Mouse (Mus musculus) hindbrain, embryonic 15.5 days (tissue): ENCODE data around the gene Ttc28. TPM values are rescaled to one million over a fixed set of nuclear protein-coding genes. Genes with fewer than 3 reads are reported as not detected.
A peak's percentile ranks its signal among the peaks of the same experiment; 100 is the strongest.

Experiments
- ATAC-seq: fragments of 200-750 bp; cut with Nextera tagmentation; 2 replicates; pipeline ENCODE4 v1.8.0; 2017; ENCODE audit warnings: low read depth, moderate number of reproducible peaks, moderate TSS enrichment; ENCODE audit not compliant: low FRiP score
- H3K27ac ChIP-seq: fragments of 300-500 bp; sonication (generic); replicated peaks from 2 replicates; pipeline ENCODE4 v1.5.1; 2015; ENCODE audit warnings: mild to moderate bottlenecking, inconsistent platforms
- H3K27me3 ChIP-seq: fragments of 300-500 bp; sonication (generic); 2 replicates; pipeline ENCODE4 v1.6.1; 2015; ENCODE audit warnings: control low read depth, inconsistent platforms
- H3K36me3 ChIP-seq: fragments of 300-500 bp; sonication (generic); 2 replicates; pipeline ENCODE4 v1.6.1; 2015; ENCODE audit warnings: control low read depth, inconsistent platforms
- H3K4me1 ChIP-seq: fragments of 300-500 bp; sonication (generic); replicated peaks from 2 replicates; pipeline ENCODE4 v1.6.1; 2015; ENCODE audit warnings: control low read depth, inconsistent platforms
- H3K4me2 ChIP-seq: fragments of 300-500 bp; sonication (generic); 2 replicates; pipeline ENCODE4 v1.6.1; 2015; ENCODE audit warnings: moderate library complexity, mild to moderate bottlenecking, inconsistent platforms
- H3K4me3 ChIP-seq: fragments of 300-500 bp; sonication (generic); 2 replicates; pipeline ENCODE4 v1.5.1; 2015; ENCODE audit warnings: mild to moderate bottlenecking, inconsistent platforms
- H3K9ac ChIP-seq: fragments of 300-500 bp; sonication (generic); 2 replicates; pipeline ENCODE4 v1.6.1; 2015; ENCODE audit warnings: inconsistent platforms
- H3K9me3 ChIP-seq: fragments of 300-500 bp; sonication (generic); 2 replicates; pipeline ENCODE4 v1.6.1; 2016; ENCODE audit warnings: control low read depth, inconsistent platforms
- WGBS: fragments of 180-500 bp; shearing (Covaris S2); methylation state at CpG from one replicate; pipeline ENCODE4 v1.1.7; 2015; 5-methylcytosine and 5-hydroxymethylcytosine counted together
- polyA plus RNA-seq: library from polyadenylated mRNA; unstranded; fragments of >200 nt; fragmentation: Nextera tagmentation; extraction: Ambion mirVana; gene quantifications from 2 replicates; pipeline ENCODE4 v1.2.1, GENCODE M21; 2015

The Ttc28 gene
- polyA plus RNA-seq, 1 experiment from 2014 or later, result 20.5 TPM

DNA sequence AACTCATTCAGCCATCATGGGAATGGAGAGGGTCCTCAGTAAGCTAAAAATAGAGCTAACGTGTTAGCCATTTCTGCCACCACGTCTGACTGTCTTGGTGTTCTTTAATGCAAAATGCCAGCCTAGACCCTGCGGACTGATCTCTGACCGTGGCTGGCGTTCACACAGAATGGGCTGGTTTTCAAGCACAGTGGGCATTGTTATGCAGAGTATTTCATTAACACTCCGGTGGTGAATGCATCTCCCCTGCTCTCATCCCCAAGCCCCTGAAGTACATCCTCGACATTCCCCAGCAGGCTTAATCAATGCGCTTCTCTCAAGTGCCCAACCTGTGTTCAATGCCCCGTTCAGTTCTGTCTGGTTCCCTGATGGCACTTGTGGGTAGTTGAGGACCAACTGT, 290.8 kb downstream of the Ttc28 start:
- Histone ChIP-seq H3K27me3 (no peaks in the 10 kb centered on the region), H3K27ac (no peak overlapping the region), H3K9ac (no peak overlapping the region), H3K36me3 (no peaks in the 10 kb centered on the region), H3K4me2 (no peak overlapping the region), H3K4me1 (peaks cover 22% of the 10 kb centered on the region), H3K9me3 (no peaks in the 10 kb centered on the region), H3K4me3 (no peak overlapping the region)
- 15% methylated on average over 9 of the region's 9 CpGs for WGBS
- no peak for ATAC-seq

DNA sequence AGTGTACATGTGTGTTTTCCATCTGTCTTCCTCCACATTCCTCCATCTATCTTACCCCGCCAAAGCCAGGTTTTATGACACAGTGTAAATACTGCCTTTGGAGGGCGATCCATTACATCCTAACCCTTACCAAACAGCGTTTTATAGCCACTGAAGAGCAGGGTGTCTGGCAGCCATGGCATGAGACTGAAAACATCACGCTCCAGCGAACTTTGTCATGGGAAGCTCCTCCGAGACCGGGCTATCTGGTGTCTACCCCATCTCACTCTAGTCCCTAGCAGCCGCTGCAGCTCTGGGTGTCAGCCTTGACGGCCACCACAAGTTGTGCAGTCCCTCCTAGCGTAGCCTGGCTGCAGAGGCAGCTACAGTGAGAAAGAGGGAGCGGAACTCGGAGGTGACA, 295.8 kb downstream of the Ttc28 start:
- H3K4me1 ChIP-seq, result peaks cover 60% of the 10 kb centered on the region
- 44% methylated on average over 12 of the region's 12 CpGs for WGBS
- H3K27me3 ChIP-seq, result no peaks in the 10 kb centered on the region
- H3K9me3 ChIP-seq, result no peaks in the 10 kb centered on the region
- H3K36me3 ChIP-seq, result no peaks in the 10 kb centered on the region
- no peak overlapping the region for H3K4me3 ChIP-seq
- ATAC-seq, result no peak
- 0 out of 2 replicates have a peak overlapping the region, but pooled peaks have one; percentile 27 for H3K27ac ChIP-seq
- H3K4me2 ChIP-seq, result no peak overlapping the region
- H3K9ac ChIP-seq, result no peak overlapping the region

DNA sequence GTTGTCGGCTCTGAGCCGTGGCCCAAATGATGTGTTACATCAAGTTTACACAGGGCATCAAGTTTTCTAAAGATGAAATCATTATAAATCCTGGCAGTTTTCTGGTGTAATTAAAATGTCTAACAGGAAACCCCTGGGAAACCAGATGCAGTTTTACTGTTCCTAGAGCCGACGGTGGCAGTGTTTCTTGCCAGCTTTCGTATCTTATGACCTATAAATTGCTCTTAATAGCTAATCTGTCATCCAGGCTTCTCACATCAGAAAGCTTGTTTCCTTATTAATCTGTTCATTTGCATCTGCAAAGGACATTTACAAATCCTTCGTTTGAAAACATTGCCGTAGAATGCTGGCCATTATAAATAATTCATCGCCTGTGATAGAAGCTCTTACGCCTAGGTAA, 296.2 kb downstream of the Ttc28 start:
- H3K4me2 ChIP-seq, result no peak overlapping the region

DNA sequence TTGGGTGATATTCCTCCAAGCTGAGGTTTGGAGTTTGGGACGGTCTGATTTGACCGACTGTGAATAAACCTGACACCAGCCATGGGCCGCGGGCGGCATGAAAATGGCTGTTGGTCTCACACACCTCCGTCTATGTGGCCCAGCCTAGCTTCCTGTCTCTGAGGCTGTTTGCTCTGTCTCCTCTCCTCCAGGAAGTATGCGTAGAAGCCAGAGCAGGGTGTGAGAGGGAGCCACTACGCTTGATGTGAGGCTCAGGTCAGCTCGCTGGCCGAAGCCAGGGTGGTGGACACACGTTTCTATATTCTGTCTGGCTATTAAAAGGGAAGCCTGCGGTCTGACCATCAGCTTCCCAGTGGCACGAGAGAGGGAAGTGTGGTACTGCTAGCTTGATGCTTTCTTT, 296.8 kb downstream of the Ttc28 start:
- no peaks in the 10 kb centered on the region for H3K36me3 ChIP-seq
- H3K9me3 ChIP-seq, result no peaks in the 10 kb centered on the region
- H3K9ac ChIP-seq, result no peak overlapping the region
- peaks cover 66% of the 10 kb centered on the region for H3K4me1 ChIP-seq
- peak overlapping the region; percentile 7; the same call in 1 of the 2 replicates for H3K27ac ChIP-seq
- H3K4me2 ChIP-seq, result no peak overlapping the region
- 84% methylated on average over 13 of the region's 13 CpGs for WGBS
- no peak for ATAC-seq
- no peaks in the 10 kb centered on the region for H3K27me3 ChIP-seq
- H3K4me3 ChIP-seq, result no peak overlapping the region

More for the DNA sequence above, 296.2 kb downstream of the Ttc28 start:
- Histone ChIP-seq H3K27ac (0 out of 2 replicates have a peak overlapping the region, but pooled peaks have one; percentile 27), H3K36me3 (no peaks in the 10 kb centered on the region), H3K4me1 (peaks cover 60% of the 10 kb centered on the region), H3K27me3 (no peaks in the 10 kb centered on the region), H3K9me3 (no peaks in the 10 kb centered on the region), H3K9ac (no peak overlapping the region), H3K4me3 (no peak overlapping the region)
- 35% methylated on average over 9 of the region's 9 CpGs for WGBS
- ATAC-seq, result no peak

DNA sequence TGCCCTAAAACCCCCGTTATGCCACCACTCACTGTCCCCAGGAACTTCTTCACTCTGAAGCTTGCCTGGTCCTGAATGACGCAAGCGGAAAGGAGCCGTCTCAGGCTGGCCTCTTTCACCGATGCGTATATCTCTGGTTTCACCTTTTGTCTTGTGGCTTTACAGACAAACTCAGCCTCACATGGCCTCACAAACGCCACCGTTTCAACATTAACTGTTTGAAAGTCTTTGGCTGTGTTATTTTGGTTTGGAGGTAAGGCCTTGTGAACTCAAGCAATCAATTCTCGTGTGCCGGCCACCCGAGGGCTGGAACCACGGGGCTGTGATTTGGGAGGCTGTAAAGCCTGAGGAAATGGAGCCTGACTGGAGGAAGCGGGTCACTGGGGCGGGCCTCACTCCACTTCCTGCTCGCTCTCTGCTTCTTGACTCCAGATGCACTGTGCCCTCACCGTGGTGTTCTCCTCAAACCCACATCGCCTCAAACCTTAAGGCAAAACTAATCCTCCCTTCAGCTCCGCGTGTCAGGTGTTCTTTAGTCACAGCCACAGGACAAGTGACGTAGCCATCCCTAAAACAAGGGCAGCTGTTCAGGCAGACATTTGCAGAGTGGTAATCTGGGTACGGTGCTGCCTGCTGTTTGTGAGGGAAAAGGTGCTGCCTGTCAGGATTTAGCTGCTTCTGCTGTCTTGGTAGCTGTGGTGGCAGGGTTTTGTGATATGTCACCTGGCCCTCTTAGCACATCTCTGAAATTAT, 298.9 kb downstream of the Ttc28 start:
- H3K27ac ChIP-seq, result peak overlapping the region; percentile 73; the same call in 1 of the 2 replicates
- H3K4me3 ChIP-seq, result no peak overlapping the region
- no peak overlapping the region for H3K4me2 ChIP-seq
- no peaks in the 10 kb centered on the region for H3K36me3 ChIP-seq
- no peaks in the 10 kb centered on the region for H3K27me3 ChIP-seq
- no peak for ATAC-seq
- H3K4me1 ChIP-seq, result peaks cover 77% of the 10 kb centered on the region
- no peak overlapping the region for H3K9ac ChIP-seq
- H3K9me3 ChIP-seq, result no peaks in the 10 kb centered on the region
- WGBS, result 57% methylated on average over 21 of the region's 21 CpGs

DNA sequence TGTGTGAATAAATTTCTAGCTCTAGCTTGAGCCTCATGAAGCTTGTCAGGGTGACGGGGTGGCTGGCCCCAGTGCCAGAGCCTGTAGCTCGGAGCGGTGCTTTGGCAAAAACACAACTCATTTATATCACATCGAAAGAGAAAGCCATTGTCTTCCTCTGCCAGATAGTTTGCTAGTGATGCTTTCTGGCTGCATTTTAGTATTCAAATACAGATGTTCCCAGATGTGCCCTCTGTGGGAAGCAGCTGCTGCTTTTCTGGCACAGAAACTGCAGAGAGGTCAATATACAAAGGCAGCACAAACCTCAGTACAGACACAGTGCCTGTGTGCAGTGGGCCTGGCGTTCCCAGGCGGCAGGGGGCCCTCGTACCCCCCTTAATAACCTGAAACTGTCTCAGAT, 300.0 kb downstream of the Ttc28 start:
- Histone ChIP-seq H3K36me3 (no peaks in the 10 kb centered on the region), H3K9ac (0 out of 2 replicates have a peak overlapping the region, but pooled peaks have one; percentile 6), H3K4me2 (peak overlapping the region; percentile 10), H3K4me3 (no peak overlapping the region), H3K27ac (peak overlapping the region; percentile 73), H3K4me1 (peaks cover 77% of the 10 kb centered on the region), H3K27me3 (no peaks in the 10 kb centered on the region), H3K9me3 (no peaks in the 10 kb centered on the region)
- no peak for ATAC-seq
- 18% methylated on average over 7 of the region's 7 CpGs for WGBS

DNA sequence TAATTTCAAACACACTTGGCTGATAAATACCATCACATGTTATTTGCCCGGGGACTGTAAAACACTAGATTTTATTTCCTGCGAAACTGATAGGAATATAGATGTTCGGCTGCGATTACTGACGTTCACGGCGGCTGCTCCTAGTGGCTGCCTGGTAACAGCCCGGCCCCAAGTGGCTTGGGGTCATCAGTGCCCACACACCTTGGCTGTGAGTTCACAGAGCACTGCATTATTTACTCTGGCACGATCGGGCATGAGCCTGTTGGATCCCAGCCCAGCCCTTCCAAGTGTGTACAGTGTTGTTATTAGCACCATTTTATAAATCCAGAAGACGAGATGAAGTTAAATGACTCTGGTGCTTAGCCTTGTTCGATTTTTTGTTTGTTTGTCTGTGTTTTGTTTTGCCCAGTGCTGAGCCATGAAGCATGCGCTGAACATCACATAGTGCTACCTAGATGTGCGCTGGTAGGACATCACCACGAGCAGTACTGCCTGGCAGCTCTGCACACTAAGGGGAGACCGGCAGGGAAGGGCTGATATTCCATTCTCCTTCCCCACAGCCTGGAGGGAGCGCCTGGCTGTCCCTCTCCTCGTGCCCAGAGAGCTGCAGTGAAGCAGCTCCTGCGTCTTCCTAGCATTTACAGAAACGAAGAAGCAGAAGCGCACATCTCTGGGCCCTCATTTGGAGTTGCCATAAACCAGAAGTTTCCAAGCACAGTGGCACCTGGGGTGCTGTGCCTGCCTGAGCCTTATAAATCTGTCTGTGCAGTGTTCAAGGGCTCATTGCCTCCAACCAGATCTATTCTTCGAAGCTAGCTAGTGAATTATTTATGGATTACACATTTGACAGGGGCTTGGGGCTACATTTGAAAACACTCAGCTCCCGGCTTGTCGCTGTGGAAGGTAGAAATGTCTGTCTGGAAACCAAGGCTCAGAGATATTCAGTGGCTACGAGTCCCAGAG, 300.8 kb downstream of the Ttc28 start:
- WGBS, result 32% methylated on average over 25 of the region's 25 CpGs
- Histone ChIP-seq H3K4me3 (no peak overlapping the region), H3K27me3 (no peaks in the 10 kb centered on the region), H3K4me2 (peak overlapping the region; percentile 10; the same call in 1 of the 2 replicates), H3K36me3 (no peaks in the 10 kb centered on the region), H3K9ac (peak overlapping the region; percentile 11; the same call in 1 of the 2 replicates), H3K4me1 (peaks cover 70% of the 10 kb centered on the region), H3K9me3 (no peaks in the 10 kb centered on the region), H3K27ac (peak overlapping the region; percentile 73)
- ATAC-seq, result 0 out of 2 replicates have a peak, but pooled peaks have one; percentile 47

DNA sequence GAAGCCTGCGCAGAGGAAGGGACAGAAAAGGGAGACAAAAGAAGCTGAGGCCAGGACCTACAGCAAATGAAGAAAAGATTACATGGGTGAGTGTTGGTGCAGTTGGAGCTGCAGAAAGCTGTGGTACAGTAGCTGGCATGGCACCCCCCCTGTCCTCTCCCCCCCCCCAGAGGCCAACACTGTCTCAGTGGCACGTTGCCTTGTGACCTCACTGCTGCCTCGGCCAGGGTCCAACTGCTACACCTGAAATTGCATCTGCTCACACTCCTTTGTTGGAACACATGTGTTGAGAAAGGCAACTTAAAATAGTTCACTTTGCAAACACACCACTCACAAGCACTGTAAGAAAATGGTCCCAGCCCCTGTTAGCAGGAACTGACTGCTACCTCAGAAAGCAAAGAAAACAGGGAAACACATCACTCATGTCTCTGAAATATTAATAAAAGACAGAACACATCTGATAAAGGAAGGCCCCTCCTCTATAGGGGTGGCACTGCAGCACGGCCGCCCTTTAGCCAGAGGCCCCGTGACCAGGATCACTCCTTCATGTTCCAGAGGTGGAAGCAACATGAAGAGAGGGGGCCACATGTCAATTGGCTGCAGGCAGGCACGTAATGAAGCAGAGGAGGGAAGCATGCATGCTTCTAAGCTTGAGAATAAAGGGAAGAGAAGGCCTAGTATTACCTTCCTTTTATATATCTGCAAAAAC, 301.8 kb downstream of the Ttc28 start:
- H3K9ac ChIP-seq, result peak overlapping the region; percentile 11; the same call in 1 of the 2 replicates
- 68% methylated on average over 7 of the region's 7 CpGs for WGBS
- H3K4me2 ChIP-seq, result no peak overlapping the region

DNA sequence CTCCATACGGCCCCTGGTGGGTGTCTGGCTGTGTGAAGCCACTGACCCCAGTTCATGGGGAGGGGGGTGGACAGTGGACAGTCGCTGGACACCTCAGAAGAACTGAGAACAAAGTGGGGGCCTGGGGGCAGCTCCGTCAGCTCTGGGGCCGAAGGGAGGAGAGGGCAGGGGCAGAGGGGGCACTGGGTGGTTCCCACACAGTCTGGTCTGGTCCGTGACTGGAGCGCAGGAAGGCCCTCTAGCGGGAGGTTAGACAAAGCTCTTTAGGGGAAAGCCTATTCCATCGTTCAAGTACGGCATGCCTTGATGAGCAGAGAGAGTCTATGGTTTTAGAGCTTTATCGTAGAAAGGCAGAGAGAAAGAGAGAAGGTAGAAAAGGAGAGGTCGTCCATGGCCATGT, 307.0 kb downstream of the Ttc28 start:
- WGBS, result 40% methylated on average over 11 of the region's 11 CpGs
- Histone ChIP-seq H3K4me1 (peaks cover 25% of the 10 kb centered on the region), H3K4me2 (no peak overlapping the region), H3K36me3 (no peaks in the 10 kb centered on the region), H3K9me3 (no peaks in the 10 kb centered on the region), H3K27ac (no peak overlapping the region), H3K27me3 (no peaks in the 10 kb centered on the region), H3K9ac (no peak overlapping the region), H3K4me3 (no peak overlapping the region)
- ATAC-seq, result no peak

More for the DNA sequence above, 301.8 kb downstream of the Ttc28 start:
- ATAC-seq, result no peak
- Histone ChIP-seq H3K27ac (peak overlapping the region; percentile 73), H3K36me3 (no peaks in the 10 kb centered on the region), H3K9me3 (no peaks in the 10 kb centered on the region), H3K4me1 (peaks cover 61% of the 10 kb centered on the region), H3K4me3 (no peak overlapping the region), H3K27me3 (no peaks in the 10 kb centered on the region)

DNA sequence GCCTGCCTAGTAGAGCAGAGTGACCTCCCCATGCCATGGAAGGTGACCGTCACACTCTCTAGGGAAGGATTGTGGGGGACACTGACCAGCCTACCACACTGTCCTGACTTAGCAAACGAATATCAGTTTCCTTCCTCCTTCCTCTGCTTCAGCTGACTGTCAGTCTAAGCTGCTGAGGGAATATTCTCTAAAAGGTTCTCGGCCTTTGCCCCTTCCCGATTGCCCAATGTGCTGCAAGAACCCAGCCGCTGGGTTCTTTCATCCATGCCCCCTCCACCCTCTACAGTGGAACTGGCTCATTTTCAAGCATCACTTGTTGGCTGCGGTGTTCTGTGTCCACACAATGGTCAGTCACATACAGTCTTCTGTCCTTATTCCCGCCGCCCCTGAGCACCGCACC, 312.4 kb downstream of the Ttc28 start:
- Histone ChIP-seq H3K4me2 (no peak overlapping the region), H3K27ac (no peak overlapping the region), H3K4me3 (no peak overlapping the region), H3K27me3 (no peaks in the 10 kb centered on the region), H3K4me1 (peaks cover 44% of the 10 kb centered on the region), H3K9me3 (no peaks in the 10 kb centered on the region), H3K36me3 (no peaks in the 10 kb centered on the region), H3K9ac (no peak overlapping the region)
- WGBS, result 87% methylated on average over 9 of the region's 9 CpGs
- ATAC-seq, result no peak

DNA sequence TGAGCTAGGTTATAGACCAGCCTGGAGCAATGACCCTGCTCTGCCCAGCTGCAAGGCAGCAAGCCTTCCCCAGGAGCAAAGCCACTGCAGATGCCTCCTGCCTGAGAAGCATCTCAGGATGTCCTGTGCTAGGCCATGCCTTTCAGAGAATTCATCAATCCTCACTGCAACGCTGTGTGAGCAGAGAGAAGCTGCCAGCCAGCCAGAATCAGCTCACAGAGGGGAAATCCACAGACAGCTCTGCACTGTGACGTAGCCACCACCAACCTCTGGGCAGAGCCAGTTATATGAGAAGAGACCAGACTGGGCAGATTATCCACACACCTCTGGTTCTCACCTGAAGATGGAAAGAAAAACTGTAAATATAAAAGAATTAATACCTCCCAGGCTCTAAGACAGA, 315.2 kb downstream of the Ttc28 start:
- H3K36me3 ChIP-seq, result no peaks in the 10 kb centered on the region
- no peaks in the 10 kb centered on the region for H3K9me3 ChIP-seq
- H3K27ac ChIP-seq, result peak overlapping the region; percentile 61
- no peak for ATAC-seq
- H3K4me3 ChIP-seq, result no peak overlapping the region
- no peak overlapping the region for H3K9ac ChIP-seq
- 39% methylated on average over 2 of the region's 2 CpGs for WGBS
- no peaks in the 10 kb centered on the region for H3K27me3 ChIP-seq
- no peak overlapping the region for H3K4me2 ChIP-seq
- H3K4me1 ChIP-seq, result peaks cover 68% of the 10 kb centered on the region
